In the genomic region with DNA sequence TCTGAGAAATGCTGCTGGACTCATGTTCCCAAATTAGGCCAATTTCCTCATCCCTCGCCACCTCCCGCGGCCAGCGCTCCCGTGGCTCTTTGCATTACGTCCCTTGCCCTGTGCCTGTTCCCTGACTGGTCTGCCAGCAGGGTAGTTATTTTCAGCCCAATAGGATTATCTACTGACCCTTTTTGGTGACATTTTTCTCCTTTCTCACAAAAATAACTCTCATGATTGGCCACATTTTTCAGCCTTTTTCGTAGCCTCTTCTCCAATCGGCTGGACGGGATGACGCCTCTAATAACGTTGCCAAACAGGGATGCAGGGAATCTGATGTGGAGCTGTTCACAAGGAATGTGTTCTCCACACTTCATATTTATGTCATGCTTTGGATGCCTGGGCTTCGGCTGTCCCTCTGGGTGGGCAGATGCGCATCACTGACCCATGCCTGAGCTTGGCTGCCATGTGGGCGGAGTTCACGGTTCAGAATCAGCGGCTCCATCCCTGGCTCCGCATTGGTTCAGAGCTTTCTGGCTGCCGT, we compare ENCODE assay signal across 10 mouse cellular contexts. TPM values are rescaled to one million over a fixed set of nuclear protein-coding genes. Genes with fewer than 3 reads are reported as not detected.
DNase-seq lines count a peak whose midpoint lies in the region; ATAC-seq and TF ChIP-seq lines count a peak whose summit lies in the region.
"Had no signal": no experiment of that assay in that cellular context is flagged by ENCODE, and none has a peak within 500 bp of the region (broad histone marks: within the 10 kb centered on the region; RNA-seq: fewer than 3 reads in every experiment).

No protein-coding gene starts in this region.

- 0 out of 2 replicates have a peak, but pooled peaks cover 4% of the 10 kb centered on the region for H3K36me3 ChIP-seq in kidney, postnatal 0 days (ENCODE audit: insufficient read depth, low read length)
- peaks cover 11% of the 10 kb centered on the region for H3K36me3 ChIP-seq in midbrain, embryonic 13.5 days
- H3K36me3 ChIP-seq: G1E had no signal

- WGBS in kidney, postnatal 0 days, result 27% methylated on average over 18 of the region's 18 CpGs
- 29% methylated on average over 18 of the region's 18 CpGs for WGBS in midbrain, embryonic 13.5 days

- H3K4me1 ChIP-seq in kidney, postnatal 0 days (replicated peaks; ENCODE audit: insufficient read depth, low read length), result peaks cover 7% of the 10 kb centered on the region; the same call in 1 of the 2 replicates
- peaks cover 11% of the 10 kb centered on the region for H3K4me1 ChIP-seq in midbrain, embryonic 13.5 days (replicated peaks)
- H3K4me1 ChIP-seq: neural tube, embryonic 13.5 days had no signal

- H3K27ac ChIP-seq in layer of hippocampus, adult 2 months, result peak overlapping the region; percentile 10; the same call in 1 of the 2 replicates
- peak overlapping the region; percentile 85 for H3K27ac ChIP-seq in gastrocnemius, adult 2 months
- 0 out of 2 replicates have a peak overlapping the region, but pooled peaks have one; percentile 25 for H3K27ac ChIP-seq in kidney, postnatal 0 days
- no peak overlapping the region for H3K27ac ChIP-seq in midbrain, embryonic 13.5 days
- H3K27ac ChIP-seq: neural tube, embryonic 13.5 days had no signal

- no peak for DNase-seq in layer of hippocampus, adult 2 months (ENCODE audit: low spot score in 2 of 2)
- DNase-seq in layer of hippocampus, postnatal 10 days (ENCODE audit: low spot score in 2 of 2), result no peak
- peak; percentile 71 for DNase-seq in gastrocnemius, adult 2 months
- peak; percentile 64 for DNase-seq in kidney, postnatal 0 days (ENCODE audit: low spot score)
- no peak for DNase-seq in urinary bladder, adult 18-20 months (ENCODE audit: low spot score in 2 of 2)
- DNase-seq in ovary, postnatal 14 days (ENCODE audit: low spot score), result no peak
- DNase-seq in frontal cortex, postnatal 25 days (ENCODE audit: low spot score in 2 of 2), result no peak

- no peak overlapping the region for H3K4me3 ChIP-seq in layer of hippocampus, adult 2 months
- H3K4me3 ChIP-seq in gastrocnemius, adult 2 months, result peak overlapping the region; percentile 55
- H3K4me3 ChIP-seq in kidney, postnatal 0 days (replicated peaks; ENCODE audit: low read depth, low read length), result no peak overlapping the region
- H3K4me3 ChIP-seq in midbrain, embryonic 13.5 days (replicated peaks), result no peak overlapping the region
- H3K4me3 ChIP-seq: neural tube, embryonic 13.5 days had no signal

- intact Hi-C loops in gastrocnemius, adult 2 months (cut with DNase I), result no loop called here

- TF ChIP-seq CTCF in layer of hippocampus, adult 2 months (conservative IDR thresholded peaks at IDR 0.05), result no peak
- TF ChIP-seq CTCF in gastrocnemius, adult 2 months (IDR thresholded peaks at IDR 0.05), result no peak
- TF ChIP-seq CTCF in kidney, postnatal 0 days (IDR thresholded peaks at IDR 0.05; ENCODE audit: low read depth), result no peak

- ATAC-seq in kidney, postnatal 0 days (replicated peaks; ENCODE audit: low FRiP score, low read depth), result peak; percentile 70
- ATAC-seq in midbrain, embryonic 13.5 days, result no peak

- H3K27me3 ChIP-seq in kidney, postnatal 0 days (ENCODE audit: insufficient read depth, low read length), result no peaks in the 10 kb centered on the region
- H3K27me3 ChIP-seq in midbrain, embryonic 13.5 days, result no peaks in the 10 kb centered on the region
- H3K27me3 ChIP-seq: neural tube, embryonic 13.5 days had no signal

- H3K9me3 ChIP-seq in kidney, postnatal 0 days (replicated peaks; ENCODE audit: low read length), result no peaks in the 10 kb centered on the region
- no peaks in the 10 kb centered on the region for H3K9me3 ChIP-seq in midbrain, embryonic 13.5 days
- H3K9me3 ChIP-seq: G1E; neural tube, embryonic 13.5 days had no signal

- H3K9ac ChIP-seq in kidney, postnatal 0 days (ENCODE audit: low read depth, low read length), result no peak overlapping the region
- no peak overlapping the region for H3K9ac ChIP-seq in midbrain, embryonic 13.5 days (replicated peaks)
- H3K9ac ChIP-seq: neural tube, embryonic 13.5 days had no signal

- peak overlapping the region; percentile 25; the same call in 1 of the 2 replicates for H3K4me2 ChIP-seq in kidney, postnatal 0 days (ENCODE audit: low read length)
- 0 out of 2 replicates have a peak overlapping the region, but pooled peaks have one; percentile 1 for H3K4me2 ChIP-seq in midbrain, embryonic 13.5 days (replicated peaks)
- H3K4me2 ChIP-seq: neural tube, embryonic 13.5 days had no signal

RNA-seq across cellular contexts. Expression of a gene that starts 9.3 kb away (rescaled TPM):
- 10 to 100 TPM; 14.5 to 14.8 TPM for total RNA-seq in layer of hippocampus, adult 2 months (2021)
- 10 to 100 TPM; 14.2 to 14.3 TPM for total RNA-seq in layer of hippocampus, postnatal 10 days (2021)
- 10 to 100 TPM in 1 of 2 experiments, 1 to 10 TPM in 1; 8.4 to 13.6 TPM for total RNA-seq in gastrocnemius, adult 2 months (2021)
- polyA plus RNA-seq in kidney, postnatal 0 days (2015; fragmentation: Nextera tagmentation; extraction: Ambion mirVana), result 87.0 and 87.3 TPM in 2 replicates
- 74.9 and 80.2 TPM in 2 replicates for polyA plus RNA-seq in midbrain, embryonic 13.5 days (2015; fragmentation: Nextera tagmentation; extraction: Ambion mirVana)

RNA-seq across cellular contexts. Expression of a gene that starts 12.8 kb away (rescaled TPM):
- 10 to 100 TPM; 15.8 to 16.5 TPM for total RNA-seq in layer of hippocampus, adult 2 months (2021)
- total RNA-seq in layer of hippocampus, postnatal 10 days (2021), result 10 to 100 TPM in 1 of 2 experiments, 1 to 10 TPM in 1; 8.0 to 11.1 TPM
- 10 to 100 TPM; 32.2 to 48.0 TPM for total RNA-seq in gastrocnemius, adult 2 months (2021)
- 16.6 and 19.3 TPM in 2 replicates for polyA plus RNA-seq in kidney, postnatal 0 days (2015; fragmentation: Nextera tagmentation; extraction: Ambion mirVana)
- 2.7 and 3.4 TPM in 2 replicates for polyA plus RNA-seq in midbrain, embryonic 13.5 days (2015; fragmentation: Nextera tagmentation; extraction: Ambion mirVana)

Comparison
In these comparisons a context has a peak if more than half of its experiments do, and no peak if none do; other contexts are left out.
1. DNase-seq: peak in gastrocnemius, adult 2 months (single experiment) and kidney, postnatal 0 days (single experiment); none in layer of hippocampus, adult 2 months (0 of 2), layer of hippocampus, postnatal 10 days (0 of 2), urinary bladder, adult 18-20 months (0 of 2), ovary, postnatal 14 days (single experiment) and frontal cortex, postnatal 25 days (0 of 2).